Mouse (Mus musculus) lung, adult 2 months (tissue): ENCODE results near the gene Mrpl48.

ENCODE experiments used
- CTCF ChIP-seq: fragments of 200-500 bp; IDR thresholded peaks from 2 replicates; pipeline ENCODE4 v1.5.1; 2011; ENCODE audit warnings: mild to moderate bottlenecking, low read length, control low read depth; ENCODE audit not compliant: insufficient read depth
- POLR2A ChIP-seq: fragments of 200-500 bp; IDR thresholded peaks from 2 replicates; pipeline ENCODE4 v1.6.1; 2011; ENCODE audit warnings: low read depth, mild to moderate bottlenecking, control low read depth, low read length, borderline replicate concordance; ENCODE audit errors: extremely low read depth

DNA sequence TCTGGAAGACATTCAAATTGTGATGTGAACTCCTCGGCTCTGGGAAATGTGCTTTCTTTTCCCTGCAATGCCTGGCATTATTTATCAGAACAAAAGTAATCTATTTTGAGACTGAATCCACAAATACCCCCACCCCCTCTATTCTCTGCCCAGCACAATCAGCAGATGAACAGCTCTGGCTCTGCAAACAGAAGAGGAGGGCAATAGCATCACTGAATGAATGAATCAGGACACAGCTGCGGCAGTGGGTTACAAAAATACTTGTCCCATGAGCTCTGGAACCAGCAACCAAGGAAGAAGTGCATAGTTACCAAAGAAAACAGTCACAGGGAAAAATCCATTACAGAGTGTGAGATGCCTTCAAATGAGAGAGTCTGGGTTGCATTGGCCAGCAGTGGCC is 29.3 kb downstream of the Mrpl48 start:
- no peak for TF ChIP-seq CTCF
- TF ChIP-seq POLR2A = no peak
